Mouse (Mus musculus): ENCODE results near the gene Olfr703. TPM values are rescaled to one million over a fixed set of nuclear protein-coding genes. Genes with fewer than 3 reads are reported as not detected.

The Olfr703 gene
- total RNA-seq (2021), result not detected
- long read RNA-seq, experiment 1, result 0 reads
- long read RNA-seq, experiment 2, result 0 reads

DNA sequence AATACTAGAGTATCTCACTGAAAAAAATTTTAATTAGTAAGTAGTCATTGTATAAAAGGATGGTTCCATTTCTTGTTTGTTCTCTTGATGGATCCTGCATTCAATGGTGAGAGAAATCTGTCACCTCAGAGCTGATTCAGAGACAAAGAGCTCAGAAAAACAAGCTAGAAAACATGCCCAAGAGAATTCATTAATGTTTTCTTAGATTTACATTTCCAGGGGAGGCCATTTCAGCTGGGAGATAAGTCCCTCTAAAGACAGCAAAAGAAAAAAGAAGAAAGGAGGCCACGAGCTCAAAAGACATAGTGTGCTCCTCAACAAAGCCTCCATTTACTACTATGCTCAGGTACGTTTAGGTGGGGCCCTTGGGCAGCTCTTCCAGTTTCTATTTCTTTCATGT lies at the start of gene Olfr703:
Gene Olfr703 (plus strand): TSS at position 301 of the 400 bp plus-strand sequence.
- intact Hi-C loops (cut with DNase I), result no loop called here
- DNase-seq, result no peak

DNA sequence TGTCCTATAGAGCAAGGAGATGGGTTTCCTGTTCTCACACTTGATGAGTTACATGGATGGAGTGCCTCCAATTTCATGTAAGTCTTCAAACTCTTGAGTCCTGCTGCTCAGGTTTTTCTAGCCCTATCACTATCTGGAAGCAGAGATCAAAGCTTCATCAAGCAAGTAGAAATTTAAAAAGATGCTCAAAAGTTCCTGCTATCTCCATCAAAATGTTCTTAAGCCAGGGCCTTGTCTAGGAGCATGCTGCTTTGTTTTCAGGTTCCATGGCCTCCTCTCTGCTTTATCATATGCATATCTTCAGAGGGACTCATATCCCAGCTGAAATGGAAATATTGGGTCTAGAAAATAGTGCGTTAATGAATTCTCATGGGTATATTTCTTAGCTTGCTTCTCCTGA lies 34.4 kb upstream of the Olfr703 start, which contains the start of gene Olfr700:
Gene Olfr700 (minus strand): TSS at position 101 of the 400 bp plus-strand sequence.
- intact Hi-C loops (cut with DNase I), result no loop called here
- DNase-seq, result no peak

DNA sequence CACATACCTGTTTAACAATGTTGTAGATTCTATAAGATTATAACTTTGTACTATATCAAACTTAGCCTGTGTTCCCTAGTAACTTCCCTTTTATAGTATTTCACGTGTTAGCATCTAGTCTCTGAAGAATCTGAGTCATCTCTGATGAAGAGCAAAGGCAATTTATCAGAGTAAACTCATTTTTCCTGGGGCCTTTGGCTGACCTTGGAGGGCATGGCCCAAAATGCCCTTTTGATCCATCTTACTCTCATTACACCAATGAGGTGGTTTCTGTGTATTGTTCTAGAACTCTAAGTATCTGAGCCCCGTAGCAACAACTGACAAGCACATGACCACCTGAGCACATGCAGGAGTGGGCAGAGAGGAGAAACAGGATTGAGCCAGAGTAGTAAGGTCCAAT lies 29.3 kb upstream of the Olfr703 start, which contains the start of gene Olfr701:
Gene Olfr701 (plus strand): TSS at position 301 of the 400 bp plus-strand sequence.
- no peak for DNase-seq
- intact Hi-C loops (cut with DNase I), result no loop called here

DNA sequence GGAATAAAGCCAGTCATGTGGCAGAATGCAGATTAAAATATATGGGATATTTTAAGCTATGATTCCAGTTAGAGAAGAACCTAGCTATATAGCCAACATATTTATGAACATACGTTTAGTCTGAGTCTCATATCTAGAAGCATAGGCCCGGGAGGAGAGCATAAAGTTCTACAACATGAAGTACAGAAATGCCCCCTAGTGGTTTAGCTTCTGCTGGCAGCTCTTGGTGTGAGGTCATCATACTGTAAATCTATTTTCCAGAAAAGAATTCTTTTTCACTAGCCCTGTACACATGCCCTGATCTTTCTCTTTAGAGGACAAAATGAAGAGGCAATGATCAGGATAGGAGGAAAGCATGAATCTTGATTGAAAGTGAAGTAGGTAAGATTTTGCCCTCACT lies 27.4 kb upstream of the Olfr703 start:
- DNase-seq, result no peak
- intact Hi-C loops (cut with DNase I), result no loop called here

DNA sequence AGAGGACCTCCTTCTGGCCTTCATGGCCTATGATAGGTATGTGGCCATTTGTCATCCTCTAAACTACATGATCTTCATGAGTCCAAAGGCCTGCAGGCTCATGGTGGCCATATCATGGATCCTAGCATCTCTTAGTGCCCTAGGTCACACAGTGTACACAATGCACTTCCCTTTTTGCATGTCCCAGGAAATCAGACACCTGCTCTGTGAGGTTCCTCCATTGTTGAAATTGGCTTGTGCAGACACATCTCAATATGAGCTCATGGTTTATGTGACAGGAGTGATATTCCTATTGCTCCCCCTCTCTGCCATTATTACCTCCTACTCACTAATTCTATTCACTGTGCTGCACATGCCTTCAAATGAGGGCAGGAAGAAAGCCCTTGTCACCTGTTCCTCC lies 24.7 kb upstream of the Olfr703 start:
- intact Hi-C loops (cut with DNase I), result no loop called here
- DNase-seq, result no peak

DNA sequence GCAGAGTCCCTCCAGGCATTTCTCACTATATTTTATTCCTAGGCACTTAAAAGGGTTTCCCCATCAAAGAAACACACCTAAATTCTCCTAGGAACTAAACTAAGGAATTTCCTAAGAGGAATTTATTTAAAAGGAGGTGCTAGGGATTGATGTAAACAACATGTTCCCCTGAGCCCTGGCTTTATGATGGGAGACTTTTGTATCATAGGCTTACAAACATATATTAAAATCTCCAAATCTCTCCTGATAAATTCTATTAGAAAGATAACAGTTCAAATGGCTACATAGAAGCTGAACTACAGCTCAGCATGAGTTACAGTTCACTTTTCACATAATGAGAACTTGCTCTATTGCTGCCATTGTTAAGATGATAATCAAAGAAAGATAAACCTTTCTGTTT lies 9.4 kb upstream of the Olfr703 start, which contains the start of gene Olfr702:
Gene Olfr702 (minus strand): TSS at position 101 of the 400 bp plus-strand sequence.
- DNase-seq, result no peak
- intact Hi-C loops (cut with DNase I), result no loop called here

DNA sequence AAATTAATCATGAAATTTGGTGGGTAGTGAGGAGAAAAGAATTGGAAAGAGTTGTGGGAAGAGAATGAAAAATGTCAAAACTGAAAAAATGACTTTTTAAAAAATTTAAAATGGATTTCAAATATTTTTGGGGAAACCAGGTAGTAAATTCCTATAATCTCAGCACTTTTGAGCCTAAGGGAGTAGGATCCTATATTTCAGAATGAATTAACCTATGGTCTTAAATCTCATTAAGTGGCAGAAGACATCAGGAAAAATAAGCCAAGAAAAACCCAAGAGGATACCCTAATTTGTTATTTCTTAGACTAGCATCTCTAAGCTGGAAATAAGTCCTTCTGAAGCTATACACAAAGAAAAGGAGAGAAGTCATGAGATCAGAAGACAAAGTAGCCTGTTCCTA lies 19.7 kb downstream of the Olfr703 start, which contains the start of gene Olfr704:
Gene Olfr704 (plus strand): TSS at position 301 of the 400 bp plus-strand sequence.
- intact Hi-C loops (cut with DNase I), result no loop called here
- no peak for DNase-seq

DNA sequence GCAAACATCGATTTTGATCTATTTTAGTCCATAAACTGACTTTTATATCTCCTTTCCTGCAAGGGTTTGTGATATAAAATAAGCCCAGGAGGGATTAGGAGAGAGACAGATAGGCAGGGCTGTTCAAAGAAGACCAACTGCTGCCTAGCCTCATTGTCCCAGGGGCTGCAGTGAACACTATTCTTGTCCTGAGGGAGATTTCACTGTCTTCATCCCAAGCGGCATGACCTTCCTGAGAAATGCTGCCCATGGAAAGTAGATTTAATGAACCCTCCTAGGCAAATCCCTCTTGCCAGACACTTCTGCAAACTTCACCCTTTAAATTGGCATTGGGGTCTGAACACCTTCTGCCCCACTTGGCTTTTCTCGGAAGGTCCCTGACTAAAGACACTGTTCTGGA lies 33.6 kb downstream of the Olfr703 start, which contains the start of gene Olfr705:
Gene Olfr705 (minus strand): TSS at position 101 of the 400 bp plus-strand sequence.
- DNase-seq, result no peak
- intact Hi-C loops (cut with DNase I), result no loop called here

DNA sequence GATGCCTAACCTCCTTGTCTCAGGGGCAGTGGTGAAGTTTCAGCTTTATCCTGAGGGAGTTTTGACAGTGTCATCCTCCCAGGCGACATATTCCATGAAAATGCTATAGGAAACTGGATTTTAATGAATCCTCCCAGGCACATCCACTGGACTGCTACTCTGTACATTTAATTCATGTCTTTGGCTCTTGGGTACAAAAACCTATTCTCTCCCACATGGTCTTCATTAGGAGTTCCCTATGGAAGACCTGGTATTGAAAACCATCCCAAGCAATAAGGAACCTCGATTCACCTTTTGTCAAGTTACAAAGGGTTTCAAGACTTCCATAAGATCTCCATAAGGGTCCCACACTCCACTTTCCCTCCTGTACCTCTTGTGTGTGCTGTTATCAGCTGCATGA lies 44.9 kb downstream of the Olfr703 start, which contains the start of gene Olfr706:
Gene Olfr706 (minus strand): TSS at position 101 of the 400 bp plus-strand sequence.
- intact Hi-C loops (cut with DNase I), result no loop called here
- no peak for DNase-seq

Other genes starting within 250 kb of the Olfr703 start
- gene Olfr693, start 162.8 kb upstream of the Olfr703 start, total RNA-seq (2021), result not detected
- gene Olfr694, start 151.5 kb upstream of the Olfr703 start, total RNA-seq (2021), result not detected
- gene Olfr695, start 127.0 kb upstream of the Olfr703 start, total RNA-seq (2021), result not detected
- not detected for gene Olfr697, start 100.9 kb upstream of the Olfr703 start, total RNA-seq (2021)
- not detected for gene Olfr698, start 88.0 kb upstream of the Olfr703 start, total RNA-seq (2021)
- not detected for gene Olfr699, start 50.2 kb upstream of the Olfr703 start, total RNA-seq (2021)
- not detected for gene Olfr700, start 34.5 kb upstream of the Olfr703 start, total RNA-seq (2021)
- not detected for gene Olfr701, start 29.2 kb upstream of the Olfr703 start, total RNA-seq (2021)
- not detected for gene Olfr702, start 9.5 kb upstream of the Olfr703 start, total RNA-seq (2021)
- not detected for gene Olfr704, start 19.8 kb downstream of the Olfr703 start, total RNA-seq (2021)
- not detected for gene Olfr705, start 33.5 kb downstream of the Olfr703 start, total RNA-seq (2021)
- not detected for gene Olfr706, start 44.8 kb downstream of the Olfr703 start, total RNA-seq (2021)
- not detected for gene Olfr707, start 57.9 kb downstream of the Olfr703 start, total RNA-seq (2021)
- gene Olfr1532-ps1, start 64.6 kb downstream of the Olfr703 start, total RNA-seq (2021), result not detected
- gene Olfr709-ps1, start 88.9 kb downstream of the Olfr703 start, total RNA-seq (2021), result not detected
- not detected for gene Olfr710, start 105.0 kb downstream of the Olfr703 start, total RNA-seq (2021)
- gene Olfr6, start 120.6 kb downstream of the Olfr703 start, total RNA-seq (2021), result not detected
- gene Olfr711, start 132.1 kb downstream of the Olfr703 start, total RNA-seq (2021), result not detected
- gene Olfr2, start 162.7 kb downstream of the Olfr703 start, total RNA-seq (2021), result not detected
- gene Olfr713, start 187.8 kb downstream of the Olfr703 start, total RNA-seq (2021), result not detected
- gene Olfr714, start 227.6 kb downstream of the Olfr703 start, total RNA-seq (2021), result not detected
- gene Olfr17, start 249.9 kb downstream of the Olfr703 start, total RNA-seq (2021), result not detected